Mouse (Mus musculus) myocyte (in vitro differentiated cells): ENCODE results near the gene Nae1. TPM values are rescaled to one million over a fixed set of nuclear protein-coding genes. Genes with fewer than 3 reads are reported as not detected.

Source experiments
- H3K27me3 ChIP-seq: one replicate; pipeline ENCODE4 v1.6.1; 2011; ENCODE audit not compliant: control insufficient read depth, insufficient read depth, insufficient read length
- H3K36me3 ChIP-seq: one replicate; pipeline ENCODE4 v1.6.1; 2011; ENCODE audit not compliant: control insufficient read depth, insufficient read depth
- H3K4me2 ChIP-seq: one replicate; pipeline ENCODE4 v1.6.1; 2011; ENCODE audit warnings: low read depth, control low read depth
- H3K4me3 ChIP-seq: one replicate; pipeline ENCODE4 v1.5.1; 2011; ENCODE audit warnings: mild to moderate bottlenecking, control low read depth, moderate library complexity
- H3K79me2 ChIP-seq: one replicate; pipeline ENCODE4 v1.6.1; 2011; ENCODE audit not compliant: control insufficient read depth, insufficient read depth
- H3ac ChIP-seq: one replicate; pipeline ENCODE4 v1.6.1; 2011; ENCODE audit not compliant: control insufficient read depth, insufficient read length
- CEBPB ChIP-seq: IDR thresholded peaks from 2 replicates; pipeline ENCODE4 v1.6.1; 2011; ENCODE audit warnings: mild to moderate bottlenecking, moderate library complexity; ENCODE audit not compliant: poor library complexity, insufficient read depth, severe bottlenecking
- E2F4 ChIP-seq: IDR thresholded peaks from one replicate; pipeline ENCODE4 v1.6.1; 2011; ENCODE audit warnings: mild to moderate bottlenecking, control low read depth, moderate library complexity; ENCODE audit not compliant: insufficient read depth
- MAX ChIP-seq: IDR thresholded peaks from one replicate; pipeline ENCODE4 v1.6.1; 2011; ENCODE audit warnings: low read depth, mild to moderate bottlenecking, control low read depth
- MYOD1 ChIP-seq, 3 experiments: IDR thresholded peaks; one replicate each; pipeline ENCODE4 v1.6.1; 2011; ENCODE audit warnings: control low read depth in 2 of 3, low read depth in 2 of 3, mild to moderate bottlenecking in 2 of 3, moderate library complexity in 1 of 3; ENCODE audit not compliant: insufficient read length in 2 of 3, control insufficient read depth in 1 of 3
- MYOG ChIP-seq, 3 experiments: IDR thresholded peaks; one replicate each; pipeline ENCODE4 v1.6.1; 2011; ENCODE audit warnings: control low read depth in 2 of 3, low read depth in 2 of 3, mild to moderate bottlenecking in 2 of 3; ENCODE audit not compliant: insufficient read length in 2 of 3, control insufficient read depth in 1 of 3, insufficient read depth in 1 of 3
- POLR2A ChIP-seq: IDR thresholded peaks from one replicate; pipeline ENCODE4 v1.6.1; 2011; ENCODE audit warnings: low read depth, mild to moderate bottlenecking, control low read depth, moderate library complexity; ENCODE audit not compliant: insufficient read length
- POLR2AphosphoS2 ChIP-seq: IDR thresholded peaks from one replicate; pipeline ENCODE4 v1.6.1; 2011; ENCODE audit warnings: low read depth, control low read depth; ENCODE audit not compliant: insufficient read length
- REST ChIP-seq: IDR thresholded peaks from one replicate; pipeline ENCODE4 v1.6.1; 2011; ENCODE audit warnings: mild to moderate bottlenecking, control low read depth, moderate library complexity; ENCODE audit not compliant: insufficient read depth, insufficient read length
- SRF ChIP-seq: IDR thresholded peaks from one replicate; pipeline ENCODE4 v1.6.1; 2011; ENCODE audit warnings: low read depth; ENCODE audit not compliant: control insufficient read depth, insufficient read length
- TCF12 ChIP-seq: IDR thresholded peaks from one replicate; pipeline ENCODE4 v1.6.1; 2011; ENCODE audit warnings: mild to moderate bottlenecking, control low read depth; ENCODE audit not compliant: poor library complexity, insufficient read depth, severe bottlenecking
- TCF3 ChIP-seq: IDR thresholded peaks from one replicate; pipeline ENCODE4 v1.6.1; 2011; ENCODE audit warnings: low read depth, control low read depth; ENCODE audit not compliant: insufficient read length
- USF1 ChIP-seq: IDR thresholded peaks from one replicate; pipeline ENCODE4 v1.6.1; 2011; ENCODE audit warnings: low read depth, mild to moderate bottlenecking, control low read depth, moderate library complexity
- polyA plus RNA-seq: library from polyadenylated mRNA; unstranded; fragments of >200 nt; fragmentation: generic; extraction: Trizol; gene quantifications from one replicate; pipeline ENCODE4 v1.2.1, GENCODE M21; 2012; ENCODE audit warnings: missing spikeins

Nae1 gene
- polyA plus RNA-seq, 1 experiment, result 15.4 TPM

DNA sequence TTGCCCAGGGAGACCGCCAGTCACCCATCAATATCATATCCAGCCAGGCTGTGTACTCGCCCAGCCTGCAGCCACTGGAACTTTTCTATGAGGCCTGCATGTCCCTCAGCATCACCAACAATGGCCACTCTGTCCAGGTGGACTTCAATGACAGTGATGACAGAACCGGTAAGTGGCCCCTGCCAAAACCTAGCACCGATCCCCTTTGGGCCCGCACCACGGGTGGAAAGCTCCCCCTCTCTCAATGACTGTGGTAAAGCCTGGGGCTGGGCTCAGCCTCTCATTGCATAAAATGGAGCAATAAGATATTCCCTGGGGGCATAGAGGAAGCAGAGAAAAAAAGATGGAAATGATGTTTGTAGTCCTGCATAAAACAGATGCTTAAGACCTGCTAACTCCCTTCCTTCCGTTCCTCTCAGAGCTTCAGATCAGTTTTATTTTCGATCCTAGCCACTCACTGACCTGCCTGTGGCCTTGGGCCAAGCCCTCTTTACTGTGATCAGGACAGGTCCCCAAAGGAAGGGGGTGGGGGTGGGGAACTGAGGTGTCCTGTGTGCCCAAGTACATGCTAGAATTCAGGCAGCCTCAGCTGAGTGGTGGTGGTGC is 9.1 kb upstream of the Nae1 start:
- no peak overlapping the region for H3ac ChIP-seq
- H3K27me3 ChIP-seq, result peaks cover 34% of the 10 kb centered on the region
- H3K79me2 ChIP-seq, result no peaks in the 10 kb centered on the region
- no peak overlapping the region for H3K4me2 ChIP-seq
- no peak overlapping the region for H3K4me3 ChIP-seq
- TF ChIP-seq MYOD1 (IDR thresholded peaks at IDR 0.05; ENCODE audit: control insufficient read depth in 1 of 3, insufficient read length in 2 of 3, low read depth in 2 of 3), result no peak
- no peak for TF ChIP-seq SRF
- TF ChIP-seq TCF3, result no peak
- TF ChIP-seq MAX, result no peak
- no peak for TF ChIP-seq TCF12
- no peak for TF ChIP-seq USF1
- H3K36me3 ChIP-seq, result no peaks in the 10 kb centered on the region

- TF ChIP-seq POLR2A, result no peak
- no peak for TF ChIP-seq E2F4
- H3K79me2 ChIP-seq, result no peaks in the 10 kb centered on the region
- H3ac ChIP-seq, result no peak overlapping the region
- peak overlapping the region; percentile 56 for H3K4me2 ChIP-seq
- H3K36me3 ChIP-seq, result no peaks in the 10 kb centered on the region
- no peak overlapping the region for H3K4me3 ChIP-seq
- H3K27me3 ChIP-seq, result peaks cover 31% of the 10 kb centered on the region
Observed at GRCm38 (mm10) chr8:104542160-104542559, 7.7 kb upstream of the Nae1 start.

GRCm38 (mm10) chr8:104541515-104541880 is 7.1 kb upstream of the Nae1 start:
- Histone ChIP-seq H3K79me2 (no peaks in the 10 kb centered on the region), H3K4me3 (no peak overlapping the region), H3K4me2 (peak overlapping the region; percentile 56), H3ac (no peak overlapping the region), H3K27me3 (peaks cover 31% of the 10 kb centered on the region), H3K36me3 (no peaks in the 10 kb centered on the region)
- no peak for TF ChIP-seq MYOD1 (IDR thresholded peaks at IDR 0.05; ENCODE audit: control insufficient read depth in 1 of 3, insufficient read length in 2 of 3, low read depth in 2 of 3)
- TF ChIP-seq CEBPB, result no peak

GRCm38 (mm10) chr8:104540710-104541514 is 6.5 kb upstream of the Nae1 start:
- peak overlapping the region; percentile 56 for H3K4me2 ChIP-seq
- no peak overlapping the region for H3ac ChIP-seq
- peaks cover 31% of the 10 kb centered on the region for H3K27me3 ChIP-seq
- H3K36me3 ChIP-seq, result no peaks in the 10 kb centered on the region
- no peak overlapping the region for H3K4me3 ChIP-seq
- TF ChIP-seq MAX (no peak), CEBPB (no peak), TCF3 (no peak), SRF (no peak), E2F4 (no peak), TCF12 (no peak), POLR2A (no peak), MYOG (IDR thresholded peaks at IDR 0.05; ENCODE audit: control insufficient read depth in 1 of 3, insufficient read depth in 1 of 3, insufficient read length in 2 of 3, low read depth in 2 of 3) (no peak), POLR2AphosphoS2 (no peak), MYOD1 (IDR thresholded peaks at IDR 0.05; ENCODE audit: control insufficient read depth in 1 of 3, insufficient read length in 2 of 3, low read depth in 2 of 3) (no peak), REST (no peak)
- H3K79me2 ChIP-seq, result no peaks in the 10 kb centered on the region

GRCm38 (mm10) chr8:104540238-104540637 is 5.8 kb upstream of the Nae1 start:
- H3ac ChIP-seq, result no peak overlapping the region
- peaks cover 31% of the 10 kb centered on the region for H3K27me3 ChIP-seq
- no peaks in the 10 kb centered on the region for H3K36me3 ChIP-seq
- no peak overlapping the region for H3K4me3 ChIP-seq
- no peak overlapping the region for H3K4me2 ChIP-seq
- no peak for TF ChIP-seq TCF3
- TF ChIP-seq USF1, result no peak
- TF ChIP-seq TCF12, result no peak
- TF ChIP-seq E2F4, result no peak
- TF ChIP-seq REST, result no peak
- no peak for TF ChIP-seq POLR2AphosphoS2
- TF ChIP-seq POLR2A, result no peak
- TF ChIP-seq MYOD1 (IDR thresholded peaks at IDR 0.05; ENCODE audit: control insufficient read depth in 1 of 3, insufficient read length in 2 of 3, low read depth in 2 of 3), result no peak
- H3K79me2 ChIP-seq, result no peaks in the 10 kb centered on the region
